Mouse (Mus musculus): ENCODE measurements around the gene Nmu.

Nmu gene

DNA sequence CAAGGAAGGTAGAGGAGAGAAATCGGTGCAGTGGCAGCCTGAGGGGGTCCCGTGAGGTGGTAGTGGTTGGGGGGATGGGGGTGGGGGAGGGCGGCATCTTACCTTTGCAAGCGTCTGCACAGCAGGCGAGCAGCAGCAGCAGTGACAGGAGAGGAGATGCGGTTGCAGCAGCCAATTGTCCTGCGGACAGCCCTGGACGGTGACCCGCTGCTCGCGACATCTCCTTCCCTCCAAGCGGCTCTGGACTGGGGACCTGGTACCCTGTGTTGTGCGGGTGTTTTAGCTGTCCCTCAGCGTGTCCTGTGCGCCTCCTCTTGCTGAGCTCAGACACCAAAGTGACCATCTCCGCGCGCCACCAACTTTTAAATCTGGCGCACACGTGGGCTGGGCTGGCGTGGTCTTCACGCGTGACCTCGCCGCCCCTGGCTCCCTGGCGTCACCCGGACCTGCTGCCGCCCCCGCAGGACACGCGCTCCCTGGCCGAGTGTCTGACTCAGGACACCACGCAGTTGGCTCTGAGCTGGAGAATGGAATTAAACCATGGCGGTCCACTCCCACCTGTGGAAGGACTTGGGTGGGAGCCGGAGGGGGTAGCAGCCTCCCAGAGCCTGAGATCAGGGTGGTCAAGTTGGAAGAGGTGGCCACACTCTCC lies at the start of gene Nmu:
Gene Nmu (minus strand): TSS at position 336 of the 652 bp plus-strand sequence.
- DNase-seq (ENCODE audit: low spot score): no peak

DNA sequence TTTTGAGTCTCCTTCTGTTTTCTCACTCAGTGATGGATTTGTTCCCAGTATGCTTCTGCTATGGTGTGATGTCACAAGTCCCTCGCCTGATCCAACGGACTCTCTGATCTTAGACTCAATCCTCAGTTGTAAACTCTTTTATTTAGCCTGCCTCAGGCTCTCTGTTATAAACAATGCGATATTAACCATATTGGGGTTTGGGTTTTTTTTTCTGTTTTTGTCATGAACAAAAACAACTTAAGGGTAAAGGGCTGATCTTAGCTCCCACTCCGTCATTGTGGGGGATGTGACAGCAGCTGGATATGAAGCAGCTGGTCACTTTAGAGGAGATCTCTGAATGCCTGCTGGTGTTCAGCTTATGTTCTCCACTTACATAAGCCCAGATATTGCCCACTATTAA lies 48.1 kb upstream of the Nmu start:
- DNase-seq (ENCODE audit: low spot score): no peak

DNA sequence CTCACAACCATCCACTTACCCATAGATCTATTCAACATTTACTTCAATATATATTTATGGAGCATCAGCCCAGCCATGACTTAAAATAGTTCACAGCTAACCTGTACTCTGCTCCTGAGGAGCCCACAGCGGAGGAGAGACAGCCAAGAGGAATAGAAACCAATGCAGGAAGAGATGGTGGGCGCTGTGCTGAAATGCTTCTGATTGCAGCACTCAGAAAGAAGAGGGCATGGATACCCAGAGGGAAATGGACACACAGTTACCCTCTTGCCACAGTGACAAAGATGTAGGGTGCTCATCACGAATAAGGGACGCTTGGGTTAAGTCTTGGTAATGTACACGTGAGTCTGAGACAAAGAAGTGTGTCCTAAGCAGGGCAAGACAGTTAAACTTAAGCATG lies 30.8 kb upstream of the Nmu start:
- DNase-seq (ENCODE audit: low spot score): no peak

DNA sequence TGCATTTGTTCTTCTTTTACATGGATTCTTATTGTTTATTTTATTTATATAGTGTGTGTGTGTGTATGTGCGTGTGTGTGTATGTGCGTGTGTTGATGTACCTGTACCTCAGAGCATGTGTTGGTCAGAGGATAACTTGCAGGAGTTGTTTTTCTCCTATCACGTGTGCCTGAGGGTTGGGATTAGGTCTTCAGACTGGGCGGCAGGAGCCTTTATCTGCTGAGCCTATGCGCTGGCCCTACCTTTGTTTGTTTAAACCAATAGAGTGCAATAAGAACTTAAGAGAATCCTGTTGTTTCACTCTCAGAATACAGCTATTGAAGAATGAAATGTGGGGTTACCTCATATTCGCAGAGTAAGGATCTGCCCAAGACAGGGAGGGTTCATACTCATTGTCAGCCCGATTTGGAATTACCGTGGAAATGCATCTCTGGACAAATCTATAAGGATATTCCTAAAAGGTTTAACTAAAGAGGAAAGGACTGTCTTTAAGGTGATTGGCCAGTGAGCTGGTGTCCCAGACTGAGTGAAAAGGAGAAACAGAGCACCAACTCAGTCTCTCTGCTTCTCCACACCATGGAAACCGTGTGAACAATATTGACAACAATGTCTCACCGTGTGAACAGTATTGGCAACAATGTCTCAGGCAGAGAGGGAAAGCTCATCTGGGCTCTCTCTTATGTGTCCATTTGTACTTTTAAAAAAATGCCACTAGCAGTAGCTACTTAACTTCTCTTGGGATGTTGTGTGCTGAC lies 25.6 kb upstream of the Nmu start:
- DNase-seq (ENCODE audit: low spot score): no peak

DNA sequence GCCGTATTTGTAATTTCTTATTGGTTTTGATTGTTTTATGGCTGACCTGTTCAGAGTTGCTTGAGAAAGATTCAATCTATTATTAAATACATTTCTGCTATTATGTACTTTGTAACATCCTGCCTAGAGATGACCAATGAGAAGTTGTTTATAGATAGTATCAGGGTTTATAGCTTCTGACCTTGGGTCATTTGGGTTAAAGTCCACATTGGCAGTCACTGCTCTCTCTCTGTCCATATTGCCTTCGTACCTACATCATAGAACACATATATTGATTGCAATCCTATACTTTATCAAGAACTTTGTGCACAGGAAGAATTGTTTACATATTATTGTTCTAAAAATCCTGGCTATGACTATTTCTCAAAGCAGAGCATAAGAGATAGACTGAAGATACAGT lies 24.9 kb upstream of the Nmu start:
- no peak for DNase-seq (ENCODE audit: low spot score)

DNA sequence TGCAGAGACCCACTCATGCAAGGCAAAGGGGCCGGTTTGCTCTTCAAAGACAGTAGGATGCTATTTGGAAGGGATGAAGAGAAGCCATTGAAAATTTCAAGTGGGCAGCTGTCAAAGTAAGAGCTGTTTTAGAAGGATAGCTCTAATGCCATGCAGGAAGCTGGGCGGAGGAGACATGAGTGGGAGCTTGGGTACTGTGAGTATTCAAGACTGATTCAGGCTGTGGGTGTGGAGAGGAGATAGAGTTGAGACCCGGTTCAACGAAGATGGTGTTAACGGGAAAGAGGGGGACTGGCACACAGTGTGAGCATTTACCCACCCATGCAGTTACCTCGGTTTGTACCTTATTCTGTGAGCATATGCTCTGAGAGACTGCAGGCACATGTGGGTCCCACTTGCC lies 20.1 kb upstream of the Nmu start:
- no peak for DNase-seq (ENCODE audit: low spot score)

DNA sequence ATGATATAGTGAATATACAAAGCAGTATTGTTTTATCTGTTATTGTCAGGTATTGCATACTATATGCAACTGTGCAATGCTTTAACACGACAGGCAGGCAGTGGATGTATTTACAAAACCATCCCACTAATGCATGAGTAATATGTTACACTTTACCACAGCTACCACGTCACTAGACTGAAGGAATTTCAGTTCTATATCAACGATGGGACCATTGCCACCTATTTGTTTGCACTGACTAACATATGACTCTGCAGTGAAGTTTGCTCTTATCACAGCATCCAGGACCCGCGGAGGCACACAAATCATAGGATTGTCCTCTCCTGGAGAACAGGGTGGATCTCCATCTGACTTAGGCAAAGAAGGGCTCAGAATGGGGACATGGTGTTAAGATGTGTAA lies 18.2 kb upstream of the Nmu start:
- DNase-seq (ENCODE audit: low spot score): no peak

DNA sequence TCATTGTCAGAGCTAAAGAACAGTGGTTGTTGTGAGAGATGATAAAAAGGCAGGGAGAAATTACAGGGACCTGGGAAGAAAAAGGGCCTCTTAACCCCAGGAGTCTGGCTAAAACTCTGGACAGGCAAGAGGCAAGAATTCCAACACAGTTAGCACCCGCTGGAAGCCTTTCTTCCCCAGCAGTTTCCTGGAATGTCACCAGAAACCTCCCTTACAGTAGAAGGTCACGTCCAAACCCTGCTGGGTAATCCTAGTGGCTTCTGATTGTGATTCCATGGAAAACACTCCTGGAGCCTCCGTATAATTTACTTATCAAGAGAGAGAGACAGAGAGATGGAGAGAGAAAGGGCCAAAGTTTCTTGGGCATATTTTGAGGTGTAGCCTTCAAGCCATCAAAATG lies 15.6 kb upstream of the Nmu start:
- no peak for DNase-seq (ENCODE audit: low spot score)

DNA sequence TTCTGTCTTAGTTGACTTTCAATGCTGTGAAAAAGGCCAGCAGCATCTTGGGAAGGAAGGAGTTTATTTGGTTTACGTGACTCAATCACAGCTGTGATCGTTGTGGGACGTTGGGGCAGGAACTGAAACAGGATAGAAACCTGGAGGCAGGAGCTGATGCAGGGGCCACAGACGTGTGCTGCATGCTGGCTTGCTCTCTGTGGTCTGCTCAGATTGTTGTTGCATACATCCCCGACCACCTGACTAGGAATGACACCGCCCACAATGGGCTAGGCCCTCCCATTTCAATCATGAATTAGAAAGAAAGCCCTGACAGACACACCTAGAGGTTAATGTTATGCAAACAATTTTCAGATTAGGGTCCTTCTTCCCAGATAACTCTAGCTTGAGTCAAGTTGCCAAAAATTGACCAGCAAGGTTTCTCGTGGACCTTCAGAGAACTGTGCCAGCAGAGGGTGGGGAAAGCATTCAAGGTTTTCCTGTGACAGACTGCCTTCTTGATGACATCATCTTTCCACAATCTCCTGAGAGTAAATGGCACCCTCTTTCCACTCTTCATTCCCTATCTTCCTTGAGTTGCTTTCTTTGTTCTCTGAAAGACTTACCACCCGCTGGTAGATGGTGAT lies 5.7 kb upstream of the Nmu start:
- DNase-seq (ENCODE audit: low spot score): no peak

DNA sequence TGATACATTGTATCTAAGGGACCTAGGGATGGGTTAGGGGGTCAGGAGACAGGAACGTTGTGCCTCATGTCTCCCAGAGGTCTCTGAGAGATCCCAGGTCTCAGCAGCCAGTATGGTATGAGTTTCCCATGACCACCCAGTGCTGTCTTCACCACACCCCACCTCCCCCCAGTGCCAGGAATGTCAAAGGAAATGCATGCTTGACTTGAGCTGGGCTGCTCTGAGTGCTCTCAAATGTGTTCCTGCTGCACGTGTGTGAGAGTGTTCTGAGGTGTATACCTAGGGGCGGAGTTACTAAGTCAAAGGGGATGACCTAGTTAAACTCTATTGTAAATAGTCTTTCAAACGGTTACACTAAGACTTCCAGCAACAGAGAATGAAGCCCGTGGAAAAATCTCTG lies 1.8 kb upstream of the Nmu start:
- DNase-seq (ENCODE audit: low spot score): no peak

DNA sequence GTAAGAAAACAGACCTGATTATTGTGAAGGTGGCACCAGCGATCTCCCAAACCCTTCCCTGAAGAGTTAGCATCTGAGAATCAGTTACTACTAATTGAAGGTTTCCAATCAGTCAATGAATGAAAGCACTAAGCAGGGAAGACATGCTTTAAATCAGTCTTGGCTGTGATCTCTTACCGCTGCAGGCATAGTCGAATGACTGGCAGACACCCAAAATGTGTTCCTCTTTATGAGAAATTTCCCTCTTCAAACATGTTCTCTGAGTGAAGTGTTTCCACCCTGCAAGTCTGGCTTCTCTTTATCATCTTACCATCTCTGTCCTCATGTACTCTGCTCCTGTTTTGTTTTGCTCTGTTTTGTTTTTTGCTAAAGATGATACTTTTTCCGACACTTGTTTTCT lies 2.8 kb downstream of the Nmu start:
- no peak for DNase-seq (ENCODE audit: low spot score)

DNA sequence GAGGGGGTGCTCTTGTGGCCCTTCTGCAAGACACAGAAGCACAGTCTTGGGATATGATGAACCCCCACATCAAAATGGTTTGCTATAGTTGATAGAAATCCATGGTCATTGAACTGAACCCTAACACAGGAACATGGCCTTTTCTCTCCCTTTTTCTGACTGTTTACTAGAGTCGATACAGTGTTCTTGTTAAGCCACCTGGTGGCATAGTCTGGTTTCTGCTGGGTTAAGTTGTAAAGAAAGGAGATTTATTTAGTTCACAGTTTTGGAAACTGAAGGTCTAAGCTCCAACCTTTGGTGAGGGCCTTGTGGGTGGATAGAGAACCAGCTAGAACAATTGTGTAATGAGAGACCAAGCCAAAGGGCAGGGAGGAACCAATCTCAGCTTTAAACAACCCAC lies 3.5 kb downstream of the Nmu start:
- no peak for DNase-seq (ENCODE audit: low spot score)

DNA sequence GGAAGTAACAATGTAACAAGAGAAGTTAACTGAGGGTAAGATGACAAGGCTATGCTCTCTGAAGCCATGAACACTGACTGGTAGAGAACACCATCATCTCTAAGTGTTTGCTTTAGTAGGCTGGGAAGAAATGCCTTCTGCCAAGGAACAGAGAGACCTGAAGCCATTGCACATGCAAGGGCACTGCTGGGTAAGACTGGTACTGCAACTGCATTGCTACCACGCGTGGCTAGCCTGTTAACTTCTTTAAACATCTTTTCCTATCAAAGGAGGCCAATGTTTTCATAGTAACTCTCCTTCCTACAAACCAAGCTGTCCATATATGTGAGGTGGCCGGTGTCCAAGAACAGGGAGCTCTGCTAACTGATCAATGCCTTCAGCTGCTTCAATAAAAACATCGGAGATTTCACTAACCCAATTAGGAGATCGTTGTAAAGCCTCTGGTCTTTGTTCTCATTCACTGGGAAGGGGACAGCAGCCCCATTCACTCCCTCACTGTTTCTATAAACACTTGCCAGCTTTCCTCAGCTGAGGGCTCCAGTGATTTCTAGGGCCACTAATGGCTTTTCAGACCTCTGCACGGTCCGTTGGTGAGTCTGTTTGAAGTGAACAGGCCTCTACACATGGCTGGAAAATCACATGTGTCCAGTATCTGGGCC lies 11.5 kb downstream of the Nmu start:
- DNase-seq (ENCODE audit: low spot score): no peak

DNA sequence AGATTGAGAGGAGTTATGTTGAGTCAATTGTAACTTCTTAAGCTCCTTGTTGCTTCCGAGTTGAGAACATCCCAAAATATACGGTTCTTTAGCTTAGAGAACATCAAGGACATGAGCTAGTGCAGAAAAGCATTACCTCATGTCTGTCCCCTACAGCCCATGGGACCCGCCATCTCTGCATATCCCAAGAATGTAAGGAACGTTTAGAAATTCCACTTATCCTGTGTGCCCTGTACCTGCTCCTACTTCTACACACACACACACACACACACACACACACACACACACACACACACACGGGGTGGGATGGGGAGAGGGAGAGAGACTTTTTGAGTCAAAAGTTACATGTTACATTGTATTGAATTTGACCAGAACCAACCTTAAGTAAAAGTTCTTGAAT lies 12.1 kb downstream of the Nmu start:
- no peak for DNase-seq (ENCODE audit: low spot score)

DNA sequence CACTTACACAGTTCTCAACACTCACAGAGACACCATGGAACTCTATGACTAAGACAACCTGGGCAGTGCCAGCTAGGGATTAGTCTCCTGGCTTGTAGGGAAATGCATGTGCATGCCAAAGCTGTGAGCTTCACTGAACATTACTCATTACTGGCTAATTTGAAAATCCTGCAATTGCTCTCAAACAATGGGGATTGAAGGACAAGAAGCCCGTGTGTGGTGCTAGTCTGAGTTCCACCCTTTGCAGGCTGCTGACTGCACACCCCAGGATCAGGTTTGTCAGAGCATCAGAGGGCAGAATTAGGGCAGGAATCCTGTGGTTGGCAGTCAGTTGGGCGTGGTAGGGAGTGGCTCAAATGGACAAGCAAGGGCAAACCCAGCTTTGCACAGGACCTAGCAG lies 17.5 kb downstream of the Nmu start:
- DNase-seq (ENCODE audit: low spot score): no peak

DNA sequence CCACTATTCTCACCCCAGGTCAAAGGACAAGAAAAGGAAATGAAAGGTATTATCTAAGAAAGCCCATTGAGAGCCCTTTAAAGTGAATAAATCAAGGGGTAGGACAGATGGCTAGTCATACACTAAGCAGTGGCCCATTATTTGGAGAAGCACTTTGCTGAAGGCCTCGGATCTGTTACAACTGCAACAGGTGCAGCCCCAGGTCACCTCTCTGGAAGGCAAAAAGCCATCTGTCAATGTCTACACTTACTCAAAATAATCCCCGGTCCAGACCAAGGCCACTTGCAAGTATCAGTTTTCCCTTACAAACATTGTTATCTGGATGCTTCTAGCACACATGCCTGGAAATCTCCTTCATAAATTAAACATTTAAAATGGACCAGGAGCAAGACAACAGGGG lies 22.7 kb downstream of the Nmu start:
- no peak for DNase-seq (ENCODE audit: low spot score)

DNA sequence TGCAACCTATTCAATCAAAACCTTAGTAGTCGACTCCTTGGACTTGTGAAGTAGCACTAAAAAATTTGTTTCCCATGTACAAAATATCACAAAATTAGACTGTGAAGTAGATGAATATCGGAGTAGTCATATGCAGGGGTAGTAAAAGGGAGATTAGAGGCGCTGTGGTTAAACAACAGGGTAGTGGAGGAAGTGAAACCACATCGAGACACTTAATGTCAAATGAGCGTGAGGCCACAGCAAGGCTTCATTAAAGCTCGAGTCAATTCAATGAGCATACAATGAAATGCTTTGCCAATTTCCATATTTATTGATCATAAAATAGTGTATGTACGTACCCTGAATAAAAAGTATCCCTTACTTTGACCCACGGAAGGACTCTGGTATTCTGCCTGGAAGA lies 26.5 kb downstream of the Nmu start:
- DNase-seq (ENCODE audit: low spot score): no peak

DNA sequence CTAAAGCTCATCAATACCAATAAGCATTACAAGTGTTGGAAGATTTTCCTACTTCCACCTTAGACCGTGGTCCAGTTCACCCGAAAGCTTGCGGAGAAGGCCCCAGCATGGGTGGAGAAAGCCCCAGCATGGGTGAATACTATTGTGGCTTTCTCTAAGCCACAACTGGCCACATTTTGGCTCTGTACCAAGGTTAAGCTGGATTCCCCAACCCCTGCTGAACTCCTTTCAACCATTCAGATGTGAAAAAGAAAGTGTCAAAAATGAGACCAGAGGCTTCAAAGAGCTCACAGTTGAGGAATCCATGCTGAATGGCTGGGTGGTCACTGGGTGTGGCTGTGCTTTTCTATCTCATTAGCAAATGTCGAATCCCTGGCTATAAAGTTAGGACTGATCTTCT lies 29.8 kb downstream of the Nmu start:
- DNase-seq (ENCODE audit: low spot score): no peak

DNA sequence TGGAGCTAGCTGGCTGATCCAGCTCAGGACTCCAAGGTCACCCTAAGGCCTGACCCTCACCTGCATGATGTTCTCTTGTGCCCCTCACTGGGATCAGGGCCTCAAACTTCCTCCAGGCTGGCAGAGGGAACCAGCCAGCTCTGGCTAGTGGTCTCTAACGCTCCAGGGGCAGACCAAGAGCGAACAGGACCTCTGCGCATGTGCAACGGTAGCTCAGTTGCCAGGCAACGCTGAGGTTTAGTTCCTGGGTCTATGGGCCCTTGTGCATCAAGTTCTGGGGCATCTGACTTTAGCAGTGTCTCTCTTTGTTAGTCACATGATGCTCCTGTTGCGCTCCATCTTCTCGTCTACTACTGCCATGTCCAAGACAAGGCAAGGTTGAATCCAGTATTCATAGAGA lies 32.6 kb downstream of the Nmu start, which contains the start of gene Pdcl2:
Gene Pdcl2 (minus strand): TSS at position 204 of the 400 bp plus-strand sequence.
- no peak for DNase-seq (ENCODE audit: low spot score)

DNA sequence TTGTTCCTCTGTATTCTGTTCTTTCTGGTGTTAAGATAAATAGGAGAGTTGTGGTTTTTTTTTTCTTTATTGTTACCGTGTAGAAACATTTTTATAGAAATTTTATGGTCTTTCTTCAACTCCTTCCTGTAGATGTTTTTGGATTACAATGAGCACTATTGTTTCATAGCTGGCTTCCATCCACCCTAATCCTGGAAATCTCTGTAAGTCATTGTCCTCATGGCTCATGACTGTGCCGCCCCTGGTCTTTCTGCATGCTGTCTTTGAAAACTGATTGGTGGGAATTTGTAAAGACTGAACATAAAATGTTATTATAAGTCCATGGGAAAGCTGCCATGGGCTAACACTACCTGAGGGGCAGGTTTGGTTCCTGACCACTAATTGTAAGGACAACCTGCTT lies 36.3 kb downstream of the Nmu start:
- DNase-seq (ENCODE audit: low spot score): no peak

DNA sequence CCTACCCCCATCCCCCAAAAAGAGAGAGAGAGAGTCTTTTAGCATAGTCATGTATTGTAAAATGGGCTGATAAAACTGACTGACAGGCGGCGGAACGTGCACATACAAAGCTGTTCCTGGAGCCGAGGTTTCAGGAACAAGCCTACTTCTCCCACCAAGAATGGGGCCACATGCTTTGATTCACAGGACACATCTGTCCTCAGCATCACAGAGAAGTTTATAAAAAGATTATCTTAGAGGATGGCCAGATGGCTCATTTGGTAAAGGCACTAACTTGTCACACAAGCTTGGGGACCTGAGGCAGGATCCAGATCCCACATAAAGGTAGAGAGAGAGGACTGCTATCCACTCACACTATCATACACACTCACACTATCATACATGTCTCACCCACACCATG lies 38.5 kb downstream of the Nmu start:
- DNase-seq (ENCODE audit: low spot score): no peak

DNA sequence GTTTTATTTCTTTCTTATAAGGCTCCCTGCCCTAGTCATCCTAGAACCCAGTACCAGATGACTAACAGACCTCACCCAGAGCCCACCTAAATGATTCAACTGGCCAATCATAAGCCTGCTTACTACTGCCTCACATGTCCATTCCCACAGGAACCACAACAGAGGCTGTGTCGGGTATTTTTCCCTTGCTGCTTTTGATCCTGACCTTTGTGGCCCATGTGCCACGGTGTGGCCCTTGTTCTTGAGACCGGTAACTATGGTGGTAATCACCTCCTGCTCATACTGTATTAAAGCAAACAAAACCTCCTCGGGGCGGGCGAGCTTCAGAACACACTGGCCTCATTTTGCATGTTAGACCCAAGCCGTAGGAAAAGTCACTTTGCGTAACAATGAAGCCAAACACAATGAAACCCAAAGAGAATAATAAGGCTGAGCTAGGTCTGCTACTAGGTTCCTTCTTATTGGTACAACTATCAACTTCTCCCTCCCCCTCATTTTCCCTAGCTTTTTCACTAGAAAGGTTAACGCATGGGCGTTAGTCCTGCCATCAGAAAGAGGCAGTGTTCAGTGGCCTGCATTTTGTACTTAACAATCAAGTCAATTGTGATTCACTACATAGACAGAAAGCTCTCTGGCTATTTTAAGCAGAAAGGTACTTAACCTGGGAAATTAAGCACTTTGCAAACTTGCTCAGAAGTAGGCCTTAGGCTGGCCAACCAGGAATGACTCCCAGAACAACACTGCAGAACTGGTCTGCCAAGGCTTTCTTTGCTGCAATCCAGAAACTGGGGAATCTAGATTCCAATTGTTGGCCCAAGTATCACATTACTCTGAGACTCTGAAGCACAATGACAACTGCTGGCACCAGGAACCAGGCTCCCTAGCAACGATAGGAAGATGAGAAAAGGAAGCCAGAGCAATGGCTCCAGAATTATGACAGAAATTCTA lies 42.1 kb downstream of the Nmu start:
- no peak for DNase-seq (ENCODE audit: low spot score)
